8 mouse cellular contexts compared by ENCODE assay signal in genomic region chr9:120126868-120127267, GRCm38 (mm10). TPM values are rescaled to one million over a fixed set of nuclear protein-coding genes. Genes with fewer than 3 reads are reported as not detected.
A peak's percentile ranks its signal among the peaks of the same experiment; 100 is the strongest.
DNase-seq lines count a peak whose midpoint lies in the region; ATAC-seq and TF ChIP-seq lines count a peak whose summit lies in the region.

No protein-coding gene starts in this region.

- intact Hi-C loops in heart, postnatal 25 days (cut with DNase I), result no loop called here

- TF ChIP-seq CTCF in hindbrain, postnatal 0 days (IDR thresholded peaks at IDR 0.05; ENCODE audit: low read depth), result no peak

- H3K4me3 ChIP-seq in heart, embryonic 15.5 days, result peak overlapping the region; percentile 100
- peak overlapping the region; percentile 62 for H3K4me3 ChIP-seq in brown adipose tissue, adult 24 weeks (ENCODE audit: insufficient read depth, low read depth, low read length)
- H3K4me3 ChIP-seq in hindbrain, postnatal 0 days (ENCODE audit: low read length), result peak overlapping the region; percentile 97
- H3K4me3 ChIP-seq in midbrain, embryonic 15.5 days, result peak overlapping the region; percentile 97

- no peak for ATAC-seq in heart, embryonic 15.5 days (replicated peaks; ENCODE audit: insufficient number of reproducible peaks, insufficient read depth, low FRiP score, low read depth)
- peak; percentile 4; the same call in 1 of the 2 replicates for ATAC-seq in hindbrain, postnatal 0 days
- ATAC-seq in midbrain, embryonic 15.5 days (replicated peaks), result peak; percentile 22; the same call in 1 of the 2 replicates

- H3K9me3 ChIP-seq in heart, embryonic 15.5 days (replicated peaks), result no peaks in the 10 kb centered on the region
- no peaks in the 10 kb centered on the region for H3K9me3 ChIP-seq in hindbrain, postnatal 0 days (ENCODE audit: low read length)
- H3K9me3 ChIP-seq in midbrain, embryonic 15.5 days, result no peaks in the 10 kb centered on the region

- H3K4me2 ChIP-seq in heart, embryonic 15.5 days, result peak overlapping the region; percentile 74
- H3K4me2 ChIP-seq in hindbrain, postnatal 0 days (ENCODE audit: low read depth, low read length), result peak overlapping the region; percentile 91
- peak overlapping the region; percentile 56 for H3K4me2 ChIP-seq in midbrain, embryonic 15.5 days

- WGBS in heart, embryonic 15.5 days, result 61% methylated on average over 11 of the region's 11 CpGs
- 68% methylated on average over 11 of the region's 11 CpGs for WGBS in hindbrain, postnatal 0 days
- WGBS in midbrain, embryonic 15.5 days, result 61% methylated on average over 11 of the region's 11 CpGs

- peak overlapping the region; percentile 61; the same call in 1 of the 2 replicates for H3K9ac ChIP-seq in heart, embryonic 15.5 days
- H3K9ac ChIP-seq in hindbrain, postnatal 0 days (replicated peaks; ENCODE audit: low read length), result peak overlapping the region; percentile 56; the same call in 1 of the 2 replicates
- peak overlapping the region; percentile 41 for H3K9ac ChIP-seq in midbrain, embryonic 15.5 days

- peak overlapping the region; percentile 87 for H3K27ac ChIP-seq in heart, embryonic 15.5 days
- H3K27ac ChIP-seq in brown adipose tissue, adult 24 weeks (replicated peaks; ENCODE audit: low read depth, low read length), result peak overlapping the region; percentile 80; the same call in 1 of the 2 replicates
- peak overlapping the region; percentile 74 for H3K27ac ChIP-seq in hindbrain, postnatal 0 days
- H3K27ac ChIP-seq in midbrain, embryonic 15.5 days, result peak overlapping the region; percentile 72

- DNase-seq in heart, postnatal 25 days (ENCODE audit: low spot score), result no peak
- DNase-seq in hindbrain, postnatal 0 days (ENCODE audit: low spot score), result no peak
- DNase-seq in T-cell, adult 2 months (ENCODE audit: low spot score), result no peak
- DNase-seq in layer of hippocampus, postnatal 10 days (ENCODE audit: low spot score in 2 of 2), result no peak
- no peak for DNase-seq in ovary, postnatal 14 days (ENCODE audit: low spot score)

- no peaks in the 10 kb centered on the region for H3K27me3 ChIP-seq in heart, embryonic 15.5 days
- H3K27me3 ChIP-seq in hindbrain, postnatal 0 days (ENCODE audit: insufficient read depth, low read length), result no peaks in the 10 kb centered on the region
- no peaks in the 10 kb centered on the region for H3K27me3 ChIP-seq in midbrain, embryonic 15.5 days (replicated peaks)

- peaks cover 17% of the 10 kb centered on the region for H3K4me1 ChIP-seq in heart, embryonic 15.5 days (replicated peaks)
- no peaks in the 10 kb centered on the region for H3K4me1 ChIP-seq in brown adipose tissue, adult 24 weeks (ENCODE audit: control insufficient read depth, insufficient read depth, insufficient read length, low read length)
- H3K4me1 ChIP-seq in hindbrain, postnatal 0 days (ENCODE audit: insufficient read depth, low read length), result no peaks in the 10 kb centered on the region
- H3K4me1 ChIP-seq in midbrain, embryonic 15.5 days, result peaks cover 22% of the 10 kb centered on the region

- peaks cover 49% of the 10 kb centered on the region for H3K36me3 ChIP-seq in heart, embryonic 15.5 days
- peaks cover 46% of the 10 kb centered on the region for H3K36me3 ChIP-seq in hindbrain, postnatal 0 days (ENCODE audit: insufficient read depth, low read length)
- H3K36me3 ChIP-seq in midbrain, embryonic 15.5 days (replicated peaks), result peaks cover 29% of the 10 kb centered on the region

RNA-seq across cellular contexts. Expression of gene Rpsa, which starts 0.6 kb away (rescaled TPM):
- 679 and 834 TPM in 2 replicates for polyA plus RNA-seq in heart, embryonic 15.5 days (2015; fragmentation: Nextera tagmentation; extraction: Ambion mirVana)
- total RNA-seq in heart, postnatal 25 days (2021), result 100 to 1,000 TPM; 545 TPM
- polyA plus RNA-seq in brown adipose tissue, adult 24 weeks (2012; ENCODE audit: insufficient read depth, insufficient read length, missing spikeins), result 737 and 982 TPM in 2 replicates
- 1,033 and 1,545 TPM in 2 replicates for total RNA-seq in hindbrain, postnatal 0 days (2014; rRNA removed)
- 868 and 912 TPM in 2 replicates for polyA plus RNA-seq in hindbrain, postnatal 0 days (2015; fragmentation: Nextera tagmentation; extraction: Ambion mirVana)
- 917 and 949 TPM in 2 replicates for polyA plus RNA-seq in midbrain, embryonic 15.5 days (2015; fragmentation: Nextera tagmentation; extraction: Ambion mirVana)
- total RNA-seq in layer of hippocampus, postnatal 10 days (2021), result 100 to 1,000 TPM; 728 to 842 TPM

RNA-seq across cellular contexts. Expression of gene Slc25a38, which starts 16.7 kb away (rescaled TPM):
- 18.8 and 22.0 TPM in 2 replicates for polyA plus RNA-seq in heart, embryonic 15.5 days (2015; fragmentation: Nextera tagmentation; extraction: Ambion mirVana)
- total RNA-seq in heart, postnatal 25 days (2021), result 10 to 100 TPM; 16.7 to 18.4 TPM
- 10.2 and 10.6 TPM in 2 replicates for polyA plus RNA-seq in brown adipose tissue, adult 24 weeks (2012; ENCODE audit: insufficient read depth, insufficient read length, missing spikeins)
- total RNA-seq in hindbrain, postnatal 0 days (2014; rRNA removed), result 50.3 and 64.0 TPM in 2 replicates
- polyA plus RNA-seq in hindbrain, postnatal 0 days (2015; fragmentation: Nextera tagmentation; extraction: Ambion mirVana), result 37.1 and 39.8 TPM in 2 replicates
- 41.5 and 48.3 TPM in 2 replicates for polyA plus RNA-seq in midbrain, embryonic 15.5 days (2015; fragmentation: Nextera tagmentation; extraction: Ambion mirVana)
- total RNA-seq in layer of hippocampus, postnatal 10 days (2021), result 10 to 100 TPM; 23.6 to 26.7 TPM

RNA-seq across cellular contexts. Expression of gene Mobp, which starts 22.6 kb away (rescaled TPM):
- polyA plus RNA-seq in heart, embryonic 15.5 days (2015; fragmentation: Nextera tagmentation; extraction: Ambion mirVana), result 0.05 TPM in 1 of 2 replicates, not detected in the other
- total RNA-seq in heart, postnatal 25 days (2021), result under 1 TPM; 0.08 to 0.49 TPM
- polyA plus RNA-seq in brown adipose tissue, adult 24 weeks (2012; ENCODE audit: insufficient read depth, insufficient read length, missing spikeins), result not detected in 2 replicates
- total RNA-seq in hindbrain, postnatal 0 days (2014; rRNA removed), result 13.4 and 16.7 TPM in 2 replicates
- polyA plus RNA-seq in hindbrain, postnatal 0 days (2015; fragmentation: Nextera tagmentation; extraction: Ambion mirVana), result 6.8 and 11.1 TPM in 2 replicates
- polyA plus RNA-seq in midbrain, embryonic 15.5 days (2015; fragmentation: Nextera tagmentation; extraction: Ambion mirVana), result not detected in 2 replicates
- total RNA-seq in layer of hippocampus, postnatal 10 days (2021), result 10 to 100 TPM; 16.2 to 17.0 TPM

RNA-seq across cellular contexts. Expression of gene Ccr8, which starts 35.0 kb away (rescaled TPM):
- 0.62 and 1.6 TPM in 2 replicates for polyA plus RNA-seq in heart, embryonic 15.5 days (2015; fragmentation: Nextera tagmentation; extraction: Ambion mirVana)
- not detected for total RNA-seq in heart, postnatal 25 days (2021)
- not detected in 2 replicates for polyA plus RNA-seq in brown adipose tissue, adult 24 weeks (2012; ENCODE audit: insufficient read depth, insufficient read length, missing spikeins)
- not detected in 2 replicates for total RNA-seq in hindbrain, postnatal 0 days (2014; rRNA removed)
- not detected in 2 replicates for polyA plus RNA-seq in hindbrain, postnatal 0 days (2015; fragmentation: Nextera tagmentation; extraction: Ambion mirVana)
- not detected in 2 replicates for polyA plus RNA-seq in midbrain, embryonic 15.5 days (2015; fragmentation: Nextera tagmentation; extraction: Ambion mirVana)
- not detected for total RNA-seq in layer of hippocampus, postnatal 10 days (2021)

RNA-seq across cellular contexts. Expression of gene Cx3cr1, which starts 57.2 kb away (rescaled TPM):
- 7.5 and 10.0 TPM in 2 replicates for polyA plus RNA-seq in heart, embryonic 15.5 days (2015; fragmentation: Nextera tagmentation; extraction: Ambion mirVana)
- total RNA-seq in heart, postnatal 25 days (2021), result 1 to 10 TPM; 3.0 to 5.1 TPM
- polyA plus RNA-seq in brown adipose tissue, adult 24 weeks (2012; ENCODE audit: insufficient read depth, insufficient read length, missing spikeins), result 1.0 and 1.1 TPM in 2 replicates
- total RNA-seq in hindbrain, postnatal 0 days (2014; rRNA removed), result 17.3 and 21.5 TPM in 2 replicates
- polyA plus RNA-seq in hindbrain, postnatal 0 days (2015; fragmentation: Nextera tagmentation; extraction: Ambion mirVana), result 12.2 and 13.0 TPM in 2 replicates
- 8.0 and 8.1 TPM in 2 replicates for polyA plus RNA-seq in midbrain, embryonic 15.5 days (2015; fragmentation: Nextera tagmentation; extraction: Ambion mirVana)
- 10 to 100 TPM; 28.3 to 31.6 TPM for total RNA-seq in layer of hippocampus, postnatal 10 days (2021)
